Mouse (Mus musculus): ENCODE measurements around the gene Magix.

- TF ChIP-seq CTCF (IDR thresholded peaks at IDR 0.05; ENCODE audit: borderline replicate concordance, insufficient read depth, low read depth, low read length) (no peak), POLR2A (IDR thresholded peaks at IDR 0.05; ENCODE audit: borderline replicate concordance, insufficient read depth, low read length) (no peak)
These were observed 41.2 kb upstream of the Magix start for GRCm38 (mm10) chrX:7722282-7722611.
